Comparison of ENCODE assay signal across 8 mouse cellular contexts in genomic region chr16:57548608-57549007, GRCm38 (mm10). TPM values are rescaled to one million over a fixed set of nuclear protein-coding genes. Genes with fewer than 3 reads are reported as not detected.
A peak's percentile ranks its signal among the peaks of the same experiment; 100 is the strongest.
DNase-seq lines count a peak whose midpoint lies in the region; ATAC-seq and TF ChIP-seq lines count a peak whose summit lies in the region.

No protein-coding gene starts in this region.

- 49% methylated on average over 2 of the region's 2 CpGs for WGBS in heart, postnatal 0 days
- 57% methylated on average over 2 of the region's 2 CpGs for whole genome bisulfite sequencing in bone marrow, adult 2 months
- 61% methylated on average over 2 of the region's 2 CpGs for WGBS in hindbrain, embryonic 12.5 days
- WGBS in midbrain, embryonic 12.5 days: 59% methylated on average over 2 of the region's 2 CpGs

- H3K9me3 ChIP-seq in heart, postnatal 0 days (replicated peaks; ENCODE audit: control insufficient read depth, low read length): no peaks in the 10 kb centered on the region
- H3K9me3 ChIP-seq in hindbrain, embryonic 12.5 days (replicated peaks): no peaks in the 10 kb centered on the region
- H3K9me3 ChIP-seq in midbrain, embryonic 12.5 days: no peaks in the 10 kb centered on the region

- no peak for TF ChIP-seq EP300 in heart, postnatal 0 days (IDR thresholded peaks at IDR 0.05; ENCODE audit: low read depth)

- 0 out of 2 replicates have a peak, but pooled peaks cover 7% of the 10 kb centered on the region for H3K36me3 ChIP-seq in heart, postnatal 0 days (replicated peaks; ENCODE audit: control insufficient read depth, insufficient read depth, low read length)
- H3K36me3 ChIP-seq in hindbrain, embryonic 12.5 days: no peaks in the 10 kb centered on the region
- H3K36me3 ChIP-seq in midbrain, embryonic 12.5 days: no peaks in the 10 kb centered on the region

- ATAC-seq in heart, postnatal 0 days (ENCODE audit: insufficient read depth, low read depth): no peak
- 0 out of 2 replicates have a peak, but pooled peaks have one; percentile 4 for ATAC-seq in hindbrain, embryonic 12.5 days (ENCODE audit: low FRiP score)
- ATAC-seq in midbrain, embryonic 12.5 days (ENCODE audit: low FRiP score, low read depth): no peak

- peak overlapping the region; percentile 79 for H3K4me2 ChIP-seq in heart, postnatal 0 days (ENCODE audit: low read depth, low read length)
- H3K4me2 ChIP-seq in hindbrain, embryonic 12.5 days (replicated peaks): peak overlapping the region; percentile 87
- H3K4me2 ChIP-seq in midbrain, embryonic 12.5 days (replicated peaks): peak overlapping the region; percentile 82

- H3K4me1 ChIP-seq in heart, postnatal 0 days (ENCODE audit: control insufficient read depth, insufficient read depth): peaks cover 30% of the 10 kb centered on the region
- H3K4me1 ChIP-seq in bone marrow, adult 2 months (ENCODE audit: control insufficient read depth, insufficient read depth, low read length): peaks cover 3% of the 10 kb centered on the region
- peaks cover 2% of the 10 kb centered on the region; the same call in 1 of the 2 replicates for H3K4me1 ChIP-seq in hindbrain, embryonic 12.5 days
- H3K4me1 ChIP-seq in midbrain, embryonic 12.5 days: 0 out of 2 replicates have a peak, but pooled peaks cover 6% of the 10 kb centered on the region

- no peak for DNase-seq in heart, postnatal 0 days (ENCODE audit: low spot score)
- DNase-seq in heart, postnatal 25 days (ENCODE audit: low spot score): no peak
- no peak for DNase-seq in right cerebral cortex, postnatal 14 days
- no peak for DNase-seq in urinary bladder, postnatal 14 days (ENCODE audit: low spot score)
- no peak for DNase-seq in ovary, postnatal 10 days (ENCODE audit: low spot score)

- no peak for TF ChIP-seq POLR2A in bone marrow, adult 2 months (IDR thresholded peaks at IDR 0.05; ENCODE audit: borderline replicate concordance, control insufficient read depth, low read depth, low read length)

- TF ChIP-seq CTCF in heart, postnatal 0 days (IDR thresholded peaks at IDR 0.05; ENCODE audit: low read depth): no peak
- no peak for TF ChIP-seq CTCF in bone marrow, adult 2 months (IDR thresholded peaks at IDR 0.05; ENCODE audit: control insufficient read depth, insufficient read depth, low read length)

- H3K4me3 ChIP-seq in heart, postnatal 0 days (ENCODE audit: low read depth, low read length): peak overlapping the region; percentile 91
- peak overlapping the region; percentile 61 for H3K4me3 ChIP-seq in bone marrow, adult 2 months (replicated peaks; ENCODE audit: control insufficient read depth, low read depth, low read length)
- peak overlapping the region; percentile 68 for H3K4me3 ChIP-seq in hindbrain, embryonic 12.5 days
- peak overlapping the region; percentile 69 for H3K4me3 ChIP-seq in midbrain, embryonic 12.5 days

- H3K9ac ChIP-seq in heart, postnatal 0 days (replicated peaks; ENCODE audit: low read depth, low read length): peak overlapping the region; percentile 91
- peak overlapping the region; percentile 68 for H3K9ac ChIP-seq in hindbrain, embryonic 12.5 days
- H3K9ac ChIP-seq in midbrain, embryonic 12.5 days (replicated peaks): peak overlapping the region; percentile 79; the same call in 1 of the 2 replicates

- intact Hi-C loops in heart, postnatal 25 days (cut with DNase I): no loop called here

- no peaks in the 10 kb centered on the region for H3K27me3 ChIP-seq in heart, postnatal 0 days (ENCODE audit: control insufficient read depth, insufficient read depth, low read length)
- H3K27me3 ChIP-seq in hindbrain, embryonic 12.5 days: no peaks in the 10 kb centered on the region
- peaks cover 9% of the 10 kb centered on the region; the same call in 1 of the 2 replicates for H3K27me3 ChIP-seq in midbrain, embryonic 12.5 days

- peak overlapping the region; percentile 90 for H3K27ac ChIP-seq in heart, postnatal 0 days (ENCODE audit: low read depth)
- H3K27ac ChIP-seq in bone marrow, adult 2 months (ENCODE audit: control insufficient read depth, insufficient read depth, low read depth, low read length, poor library complexity): peak overlapping the region; percentile 88
- H3K27ac ChIP-seq in hindbrain, embryonic 12.5 days: no peak overlapping the region
- H3K27ac ChIP-seq in midbrain, embryonic 12.5 days (replicated peaks): no peak overlapping the region

RNA-seq across cellular contexts. Expression of gene Cmss1, which starts 58.1 kb away (rescaled TPM):
- total RNA-seq in heart, postnatal 0 days (2014; rRNA removed; ENCODE audit: low replicate concordance): 7.0 and 17.0 TPM in 2 replicates
- 50.3 and 56.6 TPM in 2 replicates for polyA plus RNA-seq in heart, postnatal 0 days (2015; fragmentation: Nextera tagmentation; extraction: Ambion mirVana)
- total RNA-seq in heart, postnatal 25 days (2021): 10 to 100 TPM; 82.9 to 84.0 TPM
- polyA plus RNA-seq in bone marrow, adult 2 months (2011; ENCODE audit: insufficient read depth, insufficient read length, low replicate concordance, missing spikeins): 18.8 and 24.3 TPM in 2 replicates
- 37.1 and 40.5 TPM in 2 replicates for polyA plus RNA-seq in hindbrain, embryonic 12.5 days (2016; fragmentation: Nextera tagmentation; extraction: Ambion mirVana)
- 39.8 and 47.9 TPM in 2 replicates for polyA plus RNA-seq in midbrain, embryonic 12.5 days (2016; fragmentation: Nextera tagmentation; extraction: Ambion mirVana)

Comparison
In these comparisons a context has a peak if more than half of its experiments do, and no peak if none do; other contexts are left out.
1. H3K27ac ChIP-seq: peak in heart, postnatal 0 days (single experiment) and bone marrow, adult 2 months (single experiment); none in hindbrain, embryonic 12.5 days (single experiment) and midbrain, embryonic 12.5 days (single experiment).
2. Peak in every context shown above with its lines, with median percentiles within 50 percentile points of each other: H3K4me2 ChIP-seq, H3K4me3 ChIP-seq and H3K9ac ChIP-seq.